Mouse (Mus musculus): ENCODE data around the gene Spry1. TPM values are rescaled to one million over a fixed set of nuclear protein-coding genes. Genes with fewer than 3 reads are reported as not detected.

Spry1 gene
- polyA plus RNA-seq, 1 experiment, result 20.6 TPM

- no peak for TF ChIP-seq POLR2AphosphoS2 (IDR thresholded peaks at IDR 0.05; ENCODE audit: insufficient read length, low read depth)
- no peak for TF ChIP-seq USF1 (IDR thresholded peaks at IDR 0.05; ENCODE audit: low read depth)
- TF ChIP-seq MYOD1 (IDR thresholded peaks at IDR 0.05; ENCODE audit: control insufficient read depth in 1 of 3, insufficient read length in 2 of 3, low read depth in 2 of 3), result no peak
- no peak for TF ChIP-seq POLR2A (IDR thresholded peaks at IDR 0.05; ENCODE audit: insufficient read length, low read depth)
- no peak for TF ChIP-seq MAX (IDR thresholded peaks at IDR 0.05; ENCODE audit: low read depth)
- TF ChIP-seq TCF12 (IDR thresholded peaks at IDR 0.05; ENCODE audit: insufficient read depth, poor library complexity, severe bottlenecking), result no peak
- no peak for TF ChIP-seq E2F4 (IDR thresholded peaks at IDR 0.05; ENCODE audit: insufficient read depth)
- TF ChIP-seq TCF3 (IDR thresholded peaks at IDR 0.05; ENCODE audit: insufficient read length, low read depth), result no peak
- TF ChIP-seq SRF (IDR thresholded peaks at IDR 0.05; ENCODE audit: control insufficient read depth, insufficient read length, low read depth), result no peak
- TF ChIP-seq CEBPB (IDR thresholded peaks at IDR 0.05; ENCODE audit: insufficient read depth, poor library complexity, severe bottlenecking), result no peak
- TF ChIP-seq REST (IDR thresholded peaks at IDR 0.05; ENCODE audit: insufficient read depth, insufficient read length), result no peak
- TF ChIP-seq MYOG (IDR thresholded peaks at IDR 0.05; ENCODE audit: control insufficient read depth in 1 of 3, insufficient read depth in 1 of 3, insufficient read length in 2 of 3, low read depth in 2 of 3), result no peak
- no peak overlapping the region for H3ac ChIP-seq (ENCODE audit: control insufficient read depth, insufficient read length)
- no peaks in the 10 kb centered on the region for H3K27me3 ChIP-seq (ENCODE audit: control insufficient read depth, insufficient read depth, insufficient read length)
- H3K36me3 ChIP-seq (ENCODE audit: control insufficient read depth, insufficient read depth), result peaks cover 16% of the 10 kb centered on the region
- H3K79me2 ChIP-seq (ENCODE audit: control insufficient read depth, insufficient read depth), result peaks cover 33% of the 10 kb centered on the region
- peak overlapping the region; percentile 38 for H3K4me3 ChIP-seq
- H3K4me2 ChIP-seq (ENCODE audit: low read depth), result peak overlapping the region; percentile 77
Observed at GRCm38 (mm10) chr3:37643411-37643810, 3.7 kb downstream of the Spry1 start.

GRCm38 (mm10) chr3:37643903-37644302 lies 4.2 kb downstream of the Spry1 start:
- no peaks in the 10 kb centered on the region for H3K27me3 ChIP-seq (ENCODE audit: control insufficient read depth, insufficient read depth, insufficient read length)
- TF ChIP-seq POLR2A (IDR thresholded peaks at IDR 0.05; ENCODE audit: insufficient read length, low read depth), result no peak
- no peak for TF ChIP-seq MAX (IDR thresholded peaks at IDR 0.05; ENCODE audit: low read depth)
- no peak for TF ChIP-seq REST (IDR thresholded peaks at IDR 0.05; ENCODE audit: insufficient read depth, insufficient read length)
- TF ChIP-seq MYOG (IDR thresholded peaks at IDR 0.05; ENCODE audit: control insufficient read depth in 1 of 3, insufficient read depth in 1 of 3, insufficient read length in 2 of 3, low read depth in 2 of 3), result peak in 1 of 3 experiments; percentile 4
- no peak for TF ChIP-seq USF1 (IDR thresholded peaks at IDR 0.05; ENCODE audit: low read depth)
- TF ChIP-seq SRF (IDR thresholded peaks at IDR 0.05; ENCODE audit: control insufficient read depth, insufficient read length, low read depth), result no peak
- no peak for TF ChIP-seq TCF12 (IDR thresholded peaks at IDR 0.05; ENCODE audit: insufficient read depth, poor library complexity, severe bottlenecking)
- TF ChIP-seq E2F4 (IDR thresholded peaks at IDR 0.05; ENCODE audit: insufficient read depth), result no peak
- peak in 1 of 3 experiments; percentile 23 for TF ChIP-seq MYOD1 (IDR thresholded peaks at IDR 0.05; ENCODE audit: control insufficient read depth in 1 of 3, insufficient read length in 2 of 3, low read depth in 2 of 3)
- no peak for TF ChIP-seq CEBPB (IDR thresholded peaks at IDR 0.05; ENCODE audit: insufficient read depth, poor library complexity, severe bottlenecking)
- TF ChIP-seq TCF3 (IDR thresholded peaks at IDR 0.05; ENCODE audit: insufficient read length, low read depth), result no peak
- no peak for TF ChIP-seq POLR2AphosphoS2 (IDR thresholded peaks at IDR 0.05; ENCODE audit: insufficient read length, low read depth)
- peaks cover 16% of the 10 kb centered on the region for H3K36me3 ChIP-seq (ENCODE audit: control insufficient read depth, insufficient read depth)
- H3K79me2 ChIP-seq (ENCODE audit: control insufficient read depth, insufficient read depth), result peaks cover 33% of the 10 kb centered on the region
- no peak overlapping the region for H3ac ChIP-seq (ENCODE audit: control insufficient read depth, insufficient read length)
- peak overlapping the region; percentile 77 for H3K4me2 ChIP-seq (ENCODE audit: low read depth)
- H3K4me3 ChIP-seq, result no peak overlapping the region

- peaks cover 32% of the 10 kb centered on the region for H3K79me2 ChIP-seq (ENCODE audit: control insufficient read depth, insufficient read depth)
- no peaks in the 10 kb centered on the region for H3K27me3 ChIP-seq (ENCODE audit: control insufficient read depth, insufficient read depth, insufficient read length)
- H3ac ChIP-seq (ENCODE audit: control insufficient read depth, insufficient read length), result no peak overlapping the region
- TF ChIP-seq MYOG (IDR thresholded peaks at IDR 0.05; ENCODE audit: control insufficient read depth in 1 of 3, insufficient read depth in 1 of 3, insufficient read length in 2 of 3, low read depth in 2 of 3) (no peak), TCF3 (IDR thresholded peaks at IDR 0.05; ENCODE audit: insufficient read length, low read depth) (no peak), TCF12 (IDR thresholded peaks at IDR 0.05; ENCODE audit: insufficient read depth, poor library complexity, severe bottlenecking) (no peak), POLR2A (IDR thresholded peaks at IDR 0.05; ENCODE audit: insufficient read length, low read depth) (no peak), REST (IDR thresholded peaks at IDR 0.05; ENCODE audit: insufficient read depth, insufficient read length) (no peak), MYOD1 (IDR thresholded peaks at IDR 0.05; ENCODE audit: control insufficient read depth in 1 of 3, insufficient read length in 2 of 3, low read depth in 2 of 3) (no peak), E2F4 (IDR thresholded peaks at IDR 0.05; ENCODE audit: insufficient read depth) (no peak), USF1 (IDR thresholded peaks at IDR 0.05; ENCODE audit: low read depth) (no peak), POLR2AphosphoS2 (IDR thresholded peaks at IDR 0.05; ENCODE audit: insufficient read length, low read depth) (no peak), SRF (IDR thresholded peaks at IDR 0.05; ENCODE audit: control insufficient read depth, insufficient read length, low read depth) (no peak), MAX (IDR thresholded peaks at IDR 0.05; ENCODE audit: low read depth) (no peak), CEBPB (IDR thresholded peaks at IDR 0.05; ENCODE audit: insufficient read depth, poor library complexity, severe bottlenecking) (no peak)
- H3K4me2 ChIP-seq (ENCODE audit: low read depth), result peak overlapping the region; percentile 8
- peaks cover 16% of the 10 kb centered on the region for H3K36me3 ChIP-seq (ENCODE audit: control insufficient read depth, insufficient read depth)
- H3K4me3 ChIP-seq, result no peak overlapping the region
Observed at GRCm38 (mm10) chr3:37645061-37645460, 5.3 kb downstream of the Spry1 start.

- H3K36me3 ChIP-seq (ENCODE audit: control insufficient read depth, insufficient read depth), result peaks cover 16% of the 10 kb centered on the region
- H3K79me2 ChIP-seq (ENCODE audit: control insufficient read depth, insufficient read depth), result peaks cover 25% of the 10 kb centered on the region
- no peak overlapping the region for H3ac ChIP-seq (ENCODE audit: control insufficient read depth, insufficient read length)
- TF ChIP-seq MAX (IDR thresholded peaks at IDR 0.05; ENCODE audit: low read depth) (no peak), POLR2A (IDR thresholded peaks at IDR 0.05; ENCODE audit: insufficient read length, low read depth) (no peak), TCF12 (IDR thresholded peaks at IDR 0.05; ENCODE audit: insufficient read depth, poor library complexity, severe bottlenecking) (no peak), CEBPB (IDR thresholded peaks at IDR 0.05; ENCODE audit: insufficient read depth, poor library complexity, severe bottlenecking) (no peak), MYOG (IDR thresholded peaks at IDR 0.05; ENCODE audit: control insufficient read depth in 1 of 3, insufficient read depth in 1 of 3, insufficient read length in 2 of 3, low read depth in 2 of 3) (no peak), REST (IDR thresholded peaks at IDR 0.05; ENCODE audit: insufficient read depth, insufficient read length) (no peak), POLR2AphosphoS2 (IDR thresholded peaks at IDR 0.05; ENCODE audit: insufficient read length, low read depth) (no peak), MYOD1 (IDR thresholded peaks at IDR 0.05; ENCODE audit: control insufficient read depth in 1 of 3, insufficient read length in 2 of 3, low read depth in 2 of 3) (no peak), TCF3 (IDR thresholded peaks at IDR 0.05; ENCODE audit: insufficient read length, low read depth) (no peak), E2F4 (IDR thresholded peaks at IDR 0.05; ENCODE audit: insufficient read depth) (no peak), USF1 (IDR thresholded peaks at IDR 0.05; ENCODE audit: low read depth) (no peak), SRF (IDR thresholded peaks at IDR 0.05; ENCODE audit: control insufficient read depth, insufficient read length, low read depth) (no peak)
- no peak overlapping the region for H3K4me2 ChIP-seq (ENCODE audit: low read depth)
- H3K4me3 ChIP-seq, result no peak overlapping the region
- H3K27me3 ChIP-seq (ENCODE audit: control insufficient read depth, insufficient read depth, insufficient read length), result no peaks in the 10 kb centered on the region
Observed at GRCm38 (mm10) chr3:37646221-37646620, 6.5 kb downstream of the Spry1 start.
